Mouse (Mus musculus) MEL (cell line): Measurements from ENCODE around the gene Vti1a. TPM values are rescaled to one million over a fixed set of nuclear protein-coding genes. Genes with fewer than 3 reads are reported as not detected.

Experiments
- DNase-seq: peaks from one replicate; pipeline ENCODE4 v3.0.0; 2011; ENCODE audit warnings: low read depth, low spot score
- H3K27ac ChIP-seq: 2 replicates; pipeline ENCODE4 v1.5.1; 2012; ENCODE audit warnings: low read depth, mild to moderate bottlenecking, control low read depth, low read length, moderate library complexity; ENCODE audit not compliant: control insufficient read depth
- H3K27me3 ChIP-seq, 2 experiments: fragments of 150-350 bp in 1 of 2; sonication (generic) in 1 of 2; 2 replicates each; pipeline ENCODE4 v1.6.1; 2012; ENCODE audit warnings: low read length in 2 of 2, mild to moderate bottlenecking in 2 of 2, improper control_type of control experiment in 1 of 2, moderate library complexity in 1 of 2; ENCODE audit not compliant: insufficient read depth in 2 of 2, control insufficient read depth in 1 of 2
- H3K36me3 ChIP-seq, 2 experiments: 2 replicates each; pipeline ENCODE4 v1.6.1; 2012 to 2014; ENCODE audit warnings: low read length in 2 of 2, improper control_type of control experiment in 1 of 2, inconsistent platforms in 1 of 2, mild to moderate bottlenecking in 1 of 2; ENCODE audit not compliant: insufficient read depth in 2 of 2, control insufficient read depth in 1 of 2
- H3K4me1 ChIP-seq, 2 experiments: fragments of 150-350 bp in 1 of 2; sonication (generic) in 1 of 2; 2 replicates each; pipeline ENCODE4 v1.6.1; 2012; ENCODE audit warnings: low read length in 2 of 2, improper control_type of control experiment in 1 of 2, mild to moderate bottlenecking in 1 of 2; ENCODE audit not compliant: insufficient read depth in 2 of 2, control insufficient read depth in 1 of 2
- H3K4me3 ChIP-seq, 2 experiments: fragments of 150-350 bp in 1 of 2; sonication (generic) in 1 of 2; 2 replicates each; pipeline ENCODE4 v1.5.1; 2012; ENCODE audit warnings: low read depth in 2 of 2, low read length in 2 of 2, mild to moderate bottlenecking in 2 of 2, moderate library complexity in 2 of 2, control low read depth in 1 of 2, improper control_type of control experiment in 1 of 2; ENCODE audit not compliant: control insufficient read depth in 1 of 2, insufficient read depth in 1 of 2
- H3K79me2 ChIP-seq: 2 replicates; pipeline ENCODE4 v1.6.1; 2012; ENCODE audit warnings: mild to moderate bottlenecking, low read length, moderate library complexity; ENCODE audit not compliant: control insufficient read depth, poor library complexity, insufficient read depth
- H3K9ac ChIP-seq: 2 replicates; pipeline ENCODE4 v1.6.1; 2012; ENCODE audit warnings: low read depth, mild to moderate bottlenecking, control low read depth, low read length, moderate library complexity; ENCODE audit not compliant: control insufficient read depth, poor library complexity, severe bottlenecking
- H3K9me3 ChIP-seq: fragments of 150-350 bp; sonication (generic); replicated peaks from 2 replicates; pipeline ENCODE4 v1.6.1; 2012; ENCODE audit warnings: mild to moderate bottlenecking, low read length, improper control_type of control experiment, moderate library complexity; ENCODE audit not compliant: insufficient read depth
- CHD1 ChIP-seq: IDR thresholded peaks from 2 replicates; pipeline ENCODE4 v1.6.1; 2012; ENCODE audit warnings: low read depth, mild to moderate bottlenecking, inconsistent platforms, low read length, improper control_type of control experiment
- CTCF ChIP-seq, 3 experiments: IDR thresholded peaks in 2 of 3; conservative IDR thresholded peaks in 1 of 3; 2 replicates each; pipeline ENCODE4 v1.5.1; 2011 to 2012; ENCODE audit warnings: low read length in 3 of 3, low read depth in 2 of 3, mild to moderate bottlenecking in 2 of 3, improper control_type of control experiment in 1 of 3, inconsistent platforms in 1 of 3, mixed read lengths in 1 of 3, moderate library complexity in 1 of 3; ENCODE audit not compliant: control insufficient read depth in 1 of 3, insufficient read depth in 1 of 3, poor library complexity in 1 of 3, severe bottlenecking in 1 of 3
- E2F4 ChIP-seq: IDR thresholded peaks from 2 replicates; pipeline ENCODE4 v1.6.1; 2011; ENCODE audit warnings: low read depth, low read length, improper control_type of control experiment, borderline replicate concordance
- ELF1 ChIP-seq: IDR thresholded peaks from 2 replicates; pipeline ENCODE4 v1.6.1; 2014; ENCODE audit warnings: low read depth, mild to moderate bottlenecking, inconsistent platforms, low read length, improper control_type of control experiment, moderate library complexity
- GABPA ChIP-seq: IDR thresholded peaks from 2 replicates; pipeline ENCODE4 v1.6.1; 2012; ENCODE audit warnings: low read depth, mild to moderate bottlenecking, inconsistent platforms, low read length, improper control_type of control experiment, moderate library complexity
- HCFC1 ChIP-seq: IDR thresholded peaks from 2 replicates; pipeline ENCODE4 v1.6.1; 2012; ENCODE audit warnings: low read depth, mild to moderate bottlenecking, inconsistent platforms, low read length, improper control_type of control experiment, moderate library complexity
- KAT2A ChIP-seq: conservative IDR thresholded peaks from 2 replicates; pipeline ENCODE4 v1.6.1; 2012; ENCODE audit warnings: low read depth, low read length, improper control_type of control experiment, inconsistent platforms
- MAX ChIP-seq: IDR thresholded peaks from 2 replicates; pipeline ENCODE4 v1.6.1; 2011; ENCODE audit warnings: low read length, improper control_type of control experiment
- MEF2A ChIP-seq: IDR thresholded peaks from 2 replicates; pipeline ENCODE4 v1.6.1; 2014; ENCODE audit warnings: low read depth, mild to moderate bottlenecking, inconsistent platforms, low read length, improper control_type of control experiment; ENCODE audit not compliant: poor library complexity, insufficient replicate concordance, severe bottlenecking; ENCODE audit errors: extremely low read depth
- MXI1 ChIP-seq: IDR thresholded peaks from 2 replicates; pipeline ENCODE4 v1.6.1; 2011; ENCODE audit warnings: mild to moderate bottlenecking, low read depth, low read length, improper control_type of control experiment
- POLR2A ChIP-seq, 2 experiments: IDR thresholded peaks; 2 replicates each; pipeline ENCODE4 v1.6.1; 2011 to 2012; ENCODE audit warnings: low read length in 2 of 2, mild to moderate bottlenecking in 2 of 2, control low read depth in 1 of 2, improper control_type of control experiment in 1 of 2, low read depth in 1 of 2, moderate library complexity in 1 of 2; ENCODE audit not compliant: control insufficient read depth in 1 of 2, insufficient read depth in 1 of 2, poor library complexity in 1 of 2
- POLR2AphosphoS5 ChIP-seq: IDR thresholded peaks from 2 replicates; pipeline ENCODE4 v1.6.1; 2012; ENCODE audit warnings: low read depth, borderline replicate concordance, mild to moderate bottlenecking, inconsistent platforms, low read length, moderate library complexity, mixed read lengths
- RAD21 ChIP-seq: IDR thresholded peaks from 2 replicates; pipeline ENCODE4 v1.6.1; 2011; ENCODE audit warnings: mild to moderate bottlenecking, low read depth, low read length, improper control_type of control experiment
- SMC3 ChIP-seq: IDR thresholded peaks from 2 replicates; pipeline ENCODE4 v1.6.1; 2011; ENCODE audit warnings: low read depth, low read length, improper control_type of control experiment
- TCF12 ChIP-seq: IDR thresholded peaks from 2 replicates; pipeline ENCODE4 v1.6.1; 2014; ENCODE audit warnings: low read depth, mild to moderate bottlenecking, inconsistent platforms, low read length, improper control_type of control experiment, moderate library complexity
- USF2 ChIP-seq, 2 experiments: IDR thresholded peaks; 2 replicates each; pipeline ENCODE4 v1.6.1; 2011 to 2012; ENCODE audit warnings: improper control_type of control experiment in 2 of 2, low read length in 2 of 2, borderline replicate concordance in 1 of 2, inconsistent platforms in 1 of 2, low read depth in 1 of 2, mild to moderate bottlenecking in 1 of 2; ENCODE audit not compliant: insufficient read depth in 1 of 2
- ZKSCAN1 ChIP-seq: IDR thresholded peaks from 2 replicates; pipeline ENCODE4 v1.6.1; 2012; ENCODE audit warnings: low read depth, mild to moderate bottlenecking, inconsistent platforms, low read length, improper control_type of control experiment, moderate library complexity
- polyA plus RNA-seq, 2 experiments: library from polyadenylated mRNA; stranded (reverse) in 1 of 2; unstranded in 1 of 2; fragments of >175 nt in 1 of 2; fragments of >200 nt in 1 of 2; gene quantifications; 2 replicates each; pipeline versions ENCODE4 v1.2.1 to v1.2.4; 2012; ENCODE audit warnings: low replicate concordance in 2 of 2, low read depth in 1 of 2; ENCODE audit not compliant: insufficient read length in 2 of 2, insufficient read depth in 1 of 2, missing spikeins in 1 of 2
- total RNA-seq: library from RNA; depleted of rRNA; stranded (reverse); fragments of 300-350 nt; gene quantifications from 2 replicates; pipeline ENCODE4 v1.2.3, GENCODE M21; 2012

Gene Vti1a
- total and polyA plus RNA-seq, 3 experiments: 37.2 to 119 (median 42.8) TPM

- Histone ChIP-seq H3K27me3 (no peaks in the 10 kb centered on the region), H3K4me3 (no peak overlapping the region), H3K27ac (no peak overlapping the region), H3K79me2 (no peaks in the 10 kb centered on the region), H3K36me3 (0 out of 4 replicates have a peak, but pooled peaks cover 0 to 3% of the 10 kb centered on the region in 2 experiments), H3K9ac (no peak overlapping the region), H3K4me1 (no peaks in the 10 kb centered on the region), H3K9me3 (no peaks in the 10 kb centered on the region)
- no peak for DNase-seq
- TF ChIP-seq POLR2AphosphoS5 (no peak), MEF2A (no peak)
Measured at GRCm38 (mm10) chr19:55499179-55499863, 183.2 kb downstream of the Vti1a start.

GRCm38 (mm10) chr19:55501985-55502384, 185.9 kb downstream of the Vti1a start:
- Histone ChIP-seq H3K4me3 (no peak overlapping the region), H3K27ac (no peak overlapping the region), H3K9me3 (no peaks in the 10 kb centered on the region), H3K4me1 (no peaks in the 10 kb centered on the region), H3K36me3 (0 out of 4 replicates have a peak, but pooled peaks cover 0 to 3% of the 10 kb centered on the region in 2 experiments)
- TF ChIP-seq ELF1 (no peak), CHD1 (no peak), RAD21 (no peak), CTCF (IDR thresholded peaks at IDR 0.05 in 2 of 3, conservative IDR thresholded peaks at IDR 0.05 in 1 of 3; ENCODE audit: control insufficient read depth in 1 of 3, insufficient read depth in 1 of 3, low read depth in 2 of 3, low read length in 3 of 3, poor library complexity in 1 of 3, severe bottlenecking in 1 of 3) (no peak), ZKSCAN1 (no peak), MAX (no peak), SMC3 (no peak), E2F4 (no peak), TCF12 (no peak), USF2 (IDR thresholded peaks at IDR 0.05; ENCODE audit: borderline replicate concordance in 1 of 2, insufficient read depth in 1 of 2, low read depth in 1 of 2, low read length in 2 of 2) (no peak), MXI1 (no peak), MEF2A (no peak), POLR2AphosphoS5 (no peak), GABPA (no peak), KAT2A (no peak), POLR2A (IDR thresholded peaks at IDR 0.05; ENCODE audit: control insufficient read depth in 1 of 2, insufficient read depth in 1 of 2, low read depth in 1 of 2, low read length in 2 of 2, poor library complexity in 1 of 2) (no peak), HCFC1 (no peak)
- TF ChIP-seq, all 39 proteins: peak for 0
- Histone ChIP-seq H3K27me3 (no peaks in the 10 kb centered on the region), H3K79me2 (no peaks in the 10 kb centered on the region), H3K9ac (no peak overlapping the region)
- no peak for DNase-seq
